Mouse (Mus musculus): ENCODE results near the gene Pianp. TPM values are rescaled to one million over a fixed set of nuclear protein-coding genes. Genes with fewer than 3 reads are reported as not detected.

Pianp gene
- polyA plus RNA-seq, 1 experiment from 2014 or later = 0.11 TPM

GRCm38 (mm10) chr6:125049678-125050077, 53.2 kb downstream of the Pianp start, which contains the start of gene Acrbp:
Gene Acrbp, plus strand, starts transcription at chr6:125049689.
- WGBS (ENCODE audit: insufficient replicate concordance) = 52% methylated on average over 20 of the region's 20 CpGs
- no peak for ATAC-seq (ENCODE audit: low read depth)
- Histone ChIP-seq H3K4me2 (ENCODE audit: low read depth, low read length) (no peak within 1 kb of the TSS), H3K9me3 (replicated peaks; ENCODE audit: control insufficient read depth, low read length) (no peaks in the 10 kb centered on the region), H3K4me3 (ENCODE audit: low read depth, low read length) (no peak within 1 kb of the TSS), H3K4me1 (ENCODE audit: control insufficient read depth, low read depth, low read length) (no peaks in the 10 kb centered on the region; the same call in 1 of the 2 replicates), H3K36me3 (ENCODE audit: control insufficient read depth, insufficient read depth) (peaks cover 19% of the 10 kb centered on the region), H3K27ac (ENCODE audit: low read length) (no peak within 1 kb of the TSS), H3K27me3 (ENCODE audit: control insufficient read depth, insufficient read depth, low read depth, low read length) (no peaks in the 10 kb centered on the region), H3K9ac (ENCODE audit: low read depth, low read length) (no peak within 1 kb of the TSS)

DNA sequence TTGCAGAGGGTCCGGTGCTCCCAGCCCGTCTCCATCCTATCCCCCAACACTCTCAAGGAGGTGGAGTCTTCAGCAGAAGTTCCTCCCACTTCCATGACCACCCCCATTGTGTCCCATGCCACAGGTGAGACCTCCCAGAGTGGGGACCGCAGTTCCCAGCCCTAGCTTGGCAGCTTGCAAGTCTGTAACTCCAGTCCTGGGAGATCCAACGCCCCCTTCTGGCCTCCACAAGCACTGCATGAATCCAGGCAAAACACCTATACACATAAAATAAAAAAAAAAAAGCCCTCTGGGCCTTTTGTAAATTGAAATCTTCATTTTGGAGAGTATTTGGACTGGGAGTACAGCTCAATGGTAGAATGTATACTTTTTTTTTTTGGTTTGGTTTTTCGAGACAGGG, 54.7 kb downstream of the Pianp start:
- ATAC-seq (ENCODE audit: low read depth) = no peak
- Histone ChIP-seq H3K27ac (ENCODE audit: low read length) (no peak overlapping the region), H3K4me1 (ENCODE audit: control insufficient read depth, low read depth, low read length) (no peaks in the 10 kb centered on the region; the same call in 1 of the 2 replicates), H3K36me3 (ENCODE audit: control insufficient read depth, insufficient read depth) (peaks cover 14% of the 10 kb centered on the region), H3K4me3 (ENCODE audit: low read depth, low read length) (no peak overlapping the region), H3K27me3 (ENCODE audit: control insufficient read depth, insufficient read depth, low read depth, low read length) (no peaks in the 10 kb centered on the region), H3K4me2 (ENCODE audit: low read depth, low read length) (no peak overlapping the region), H3K9me3 (replicated peaks; ENCODE audit: control insufficient read depth, low read length) (no peaks in the 10 kb centered on the region), H3K9ac (ENCODE audit: low read depth, low read length) (no peak overlapping the region)
- 65% methylated on average over 5 of the region's 5 CpGs for WGBS (ENCODE audit: insufficient replicate concordance)

Other genes with a start within 250 kb of the Pianp start
- not detected in 2 replicates for gene Gm45234, start 240.7 kb upstream of the Pianp start, polyA plus RNA-seq (2015; fragmentation: Nextera tagmentation; extraction: Ambion mirVana)
- 1.3 and 1.7 TPM in 2 replicates for gene Atn1, start 240.2 kb upstream of the Pianp start, polyA plus RNA-seq (2015; fragmentation: Nextera tagmentation; extraction: Ambion mirVana)
- gene Eno2, start 227.0 kb upstream of the Pianp start, polyA plus RNA-seq (2015; fragmentation: Nextera tagmentation; extraction: Ambion mirVana) = 0.40 and 0.43 TPM in 2 replicates
- not detected in 2 replicates for gene Lrrc23, start 217.0 kb upstream of the Pianp start, polyA plus RNA-seq (2015; fragmentation: Nextera tagmentation; extraction: Ambion mirVana)
- gene Spsb2, start 188.0 kb upstream of the Pianp start, polyA plus RNA-seq (2015; fragmentation: Nextera tagmentation; extraction: Ambion mirVana) = 8.6 and 9.1 TPM in 2 replicates
- gene Tpi1, start 182.4 kb upstream of the Pianp start, polyA plus RNA-seq (2015; fragmentation: Nextera tagmentation; extraction: Ambion mirVana) = 450 and 452 TPM in 2 replicates
- 50.0 and 52.7 TPM in 2 replicates for gene Usp5, start 167.2 kb upstream of the Pianp start, polyA plus RNA-seq (2015; fragmentation: Nextera tagmentation; extraction: Ambion mirVana)
- 171 and 180 TPM in 2 replicates for gene Cdca3, start 167.1 kb upstream of the Pianp start, polyA plus RNA-seq (2015; fragmentation: Nextera tagmentation; extraction: Ambion mirVana)
- 0.13 and 0.31 TPM in 2 replicates for gene Gnb3, start 156.4 kb upstream of the Pianp start, polyA plus RNA-seq (2015; fragmentation: Nextera tagmentation; extraction: Ambion mirVana)
- 0.62 and 0.76 TPM in 2 replicates for gene P3h3, start 138.9 kb upstream of the Pianp start, polyA plus RNA-seq (2015; fragmentation: Nextera tagmentation; extraction: Ambion mirVana)
- 0.02 TPM in 1 of 2 replicates, not detected in the other for gene Gpr162, start 132.7 kb upstream of the Pianp start, polyA plus RNA-seq (2015; fragmentation: Nextera tagmentation; extraction: Ambion mirVana)
- 0.11 and 0.14 TPM in 2 replicates for gene Cd4, start 108.5 kb upstream of the Pianp start, polyA plus RNA-seq (2015; fragmentation: Nextera tagmentation; extraction: Ambion mirVana)
- 0.12 and 0.15 TPM in 2 replicates for gene Lag3, start 85.0 kb upstream of the Pianp start, polyA plus RNA-seq (2015; fragmentation: Nextera tagmentation; extraction: Ambion mirVana)
- 42.3 and 49.6 TPM in 2 replicates for gene Ptms, start 76.6 kb upstream of the Pianp start, polyA plus RNA-seq (2015; fragmentation: Nextera tagmentation; extraction: Ambion mirVana)
- gene Mlf2, start 65.3 kb upstream of the Pianp start, polyA plus RNA-seq (2015; fragmentation: Nextera tagmentation; extraction: Ambion mirVana) = 103 and 110 TPM in 2 replicates
- gene Cops7a, start 31.2 kb upstream of the Pianp start, polyA plus RNA-seq (2015; fragmentation: Nextera tagmentation; extraction: Ambion mirVana) = 44.4 and 49.6 TPM in 2 replicates
- 3.5 and 3.6 TPM in 2 replicates for gene Zfp384, start 12.5 kb downstream of the Pianp start, polyA plus RNA-seq (2015; fragmentation: Nextera tagmentation; extraction: Ambion mirVana)
- 27.6 and 32.4 TPM in 2 replicates for gene Ing4, start 43.1 kb downstream of the Pianp start, polyA plus RNA-seq (2015; fragmentation: Nextera tagmentation; extraction: Ambion mirVana)
- 2.0 and 4.5 TPM in 2 replicates for gene Acrbp, start 53.0 kb downstream of the Pianp start, polyA plus RNA-seq (2015; fragmentation: Nextera tagmentation; extraction: Ambion mirVana)
- 1.4 and 1.5 TPM in 2 replicates for gene Lpar5, start 71.2 kb downstream of the Pianp start, polyA plus RNA-seq (2015; fragmentation: Nextera tagmentation; extraction: Ambion mirVana)
- 18.2 and 22.9 TPM in 2 replicates for gene Chd4, start 99.3 kb downstream of the Pianp start, polyA plus RNA-seq (2015; fragmentation: Nextera tagmentation; extraction: Ambion mirVana)
- gene Nop2, start 135.2 kb downstream of the Pianp start, polyA plus RNA-seq (2015; fragmentation: Nextera tagmentation; extraction: Ambion mirVana) = 25.2 and 25.3 TPM in 2 replicates
- gene Iffo1, start 148.5 kb downstream of the Pianp start, polyA plus RNA-seq (2015; fragmentation: Nextera tagmentation; extraction: Ambion mirVana) = 3.0 and 4.2 TPM in 2 replicates
- gene Gapdh, start 169.8 kb downstream of the Pianp start, polyA plus RNA-seq (2015; fragmentation: Nextera tagmentation; extraction: Ambion mirVana) = 1,120 and 1,202 TPM in 2 replicates
- 96.1 and 98.1 TPM in 2 replicates for gene Ncapd2, start 195.0 kb downstream of the Pianp start, polyA plus RNA-seq (2015; fragmentation: Nextera tagmentation; extraction: Ambion mirVana)
- 145 and 162 TPM in 2 replicates for gene Mrpl51, start 195.1 kb downstream of the Pianp start, polyA plus RNA-seq (2015; fragmentation: Nextera tagmentation; extraction: Ambion mirVana)
- gene Vamp1, start 218.9 kb downstream of the Pianp start, polyA plus RNA-seq (2015; fragmentation: Nextera tagmentation; extraction: Ambion mirVana) = 1.5 and 1.8 TPM in 2 replicates
- gene Tapbpl, start 235.2 kb downstream of the Pianp start, polyA plus RNA-seq (2015; fragmentation: Nextera tagmentation; extraction: Ambion mirVana) = 9.1 and 9.7 TPM in 2 replicates
- 1.1 and 1.5 TPM in 2 replicates for gene Cd27, start 240.3 kb downstream of the Pianp start, polyA plus RNA-seq (2015; fragmentation: Nextera tagmentation; extraction: Ambion mirVana)